Mouse (Mus musculus) forebrain, embryonic 16.5 days (tissue): ENCODE measurements around the gene Nrd1. TPM values are rescaled to one million over a fixed set of nuclear protein-coding genes. Genes with fewer than 3 reads are reported as not detected.

Source experiments
- ATAC-seq: fragments of 200-750 bp; cut with Nextera tagmentation; 2 replicates; pipeline ENCODE4 v1.8.0; 2017; ENCODE audit warnings: mild to moderate bottlenecking, moderate library complexity
- H3K27ac ChIP-seq: fragments of 300-500 bp; sonication (generic); 2 replicates; pipeline ENCODE4 v1.5.1; 2014; ENCODE audit warnings: low read length, control low read depth
- H3K27me3 ChIP-seq: fragments of 300-500 bp; sonication (generic); replicated peaks from 2 replicates; pipeline ENCODE4 v1.6.1; 2014; ENCODE audit warnings: low read length; ENCODE audit not compliant: control insufficient read depth, insufficient read depth
- H3K36me3 ChIP-seq: fragments of 300-500 bp; sonication (generic); 2 replicates; pipeline ENCODE4 v1.6.1; 2014; ENCODE audit not compliant: control insufficient read depth, insufficient read depth
- H3K4me1 ChIP-seq: fragments of 300-500 bp; sonication (generic); replicated peaks from 2 replicates; pipeline ENCODE4 v1.6.1; 2014; ENCODE audit warnings: low read length; ENCODE audit not compliant: control insufficient read depth, insufficient read depth
- H3K4me2 ChIP-seq: fragments of 300-500 bp; sonication (generic); 2 replicates; pipeline ENCODE4 v1.6.1; 2014; ENCODE audit warnings: mild to moderate bottlenecking, low read length, control low read depth
- H3K4me3 ChIP-seq: fragments of 300-500 bp; sonication (generic); replicated peaks from 2 replicates; pipeline ENCODE4 v1.5.1; 2014; ENCODE audit warnings: mild to moderate bottlenecking, low read length, control low read depth
- H3K9ac ChIP-seq: fragments of 300-500 bp; sonication (generic); replicated peaks from 2 replicates; pipeline ENCODE4 v1.6.1; 2014; ENCODE audit warnings: low read depth, low read length, control low read depth
- H3K9me3 ChIP-seq: fragments of 300-500 bp; sonication (generic); 2 replicates; pipeline ENCODE4 v1.6.1; 2016; ENCODE audit warnings: low read length; ENCODE audit not compliant: control insufficient read depth
- WGBS: fragments of 180-500 bp; shearing (Covaris S2); extraction: QIAGEN DNeasy Blood & Tissue Kit; methylation state at CpG from one replicate; pipeline ENCODE4 v1.1.7; 2014; 5-methylcytosine and 5-hydroxymethylcytosine counted together
- polyA plus RNA-seq: library from polyadenylated mRNA; unstranded; fragments of >200 nt; fragmentation: Nextera tagmentation; extraction: Ambion mirVana; gene quantifications from 2 replicates; pipeline ENCODE4 v1.2.1, GENCODE M21; 2015

The Nrd1 gene
- polyA plus RNA-seq, 1 experiment from 2014 or later = 88.8 TPM

DNA sequence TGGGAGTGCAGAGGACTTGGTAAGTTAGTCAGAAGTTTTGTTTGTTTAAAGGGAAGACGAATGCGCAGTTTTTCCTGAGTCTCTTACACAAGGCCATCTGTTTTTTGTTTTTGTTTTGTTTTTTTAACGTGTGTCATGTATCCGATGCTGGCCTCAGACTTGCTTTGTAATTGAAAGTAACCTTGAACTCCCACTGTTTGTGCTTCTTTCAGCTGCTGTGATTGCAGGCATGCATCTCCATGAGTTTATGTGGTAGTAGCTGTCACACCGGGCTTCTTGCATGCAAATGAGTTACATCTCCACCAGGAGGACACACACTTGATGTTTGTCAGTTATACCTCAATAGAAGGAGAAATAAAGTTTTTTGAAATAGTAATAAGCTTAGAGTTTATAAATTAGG, 43.3 kb downstream of the Nrd1 start:
- no peak overlapping the region for H3K4me3 ChIP-seq
- peaks cover 33% of the 10 kb centered on the region for H3K36me3 ChIP-seq
- no peaks in the 10 kb centered on the region for H3K9me3 ChIP-seq
- no peak overlapping the region for H3K27ac ChIP-seq
- H3K4me2 ChIP-seq = no peak overlapping the region
- no peaks in the 10 kb centered on the region for H3K4me1 ChIP-seq
- 81% methylated on average over 5 of the region's 5 CpGs for WGBS
- no peak for ATAC-seq
- H3K9ac ChIP-seq = no peak overlapping the region
- no peaks in the 10 kb centered on the region for H3K27me3 ChIP-seq

DNA sequence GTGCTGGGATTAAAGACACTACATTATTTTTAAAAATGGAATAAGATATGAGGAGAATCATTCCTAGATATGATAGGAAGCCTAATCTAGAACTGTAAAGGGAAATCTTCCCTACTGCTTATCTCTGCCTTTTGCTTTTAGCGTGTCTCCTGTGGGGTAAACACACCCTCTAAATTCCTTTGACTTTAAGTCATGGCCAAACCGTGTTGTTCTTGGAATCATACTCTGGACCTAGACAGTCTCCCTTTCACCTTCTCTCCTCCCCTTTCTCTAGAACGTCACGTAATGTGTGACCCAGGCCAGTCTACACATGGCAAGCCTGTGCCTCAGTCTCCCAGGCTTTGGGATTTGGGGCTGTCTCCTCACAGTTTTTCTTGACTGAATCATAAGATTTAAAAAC, 47.8 kb downstream of the Nrd1 start:
- WGBS = 83% methylated on average over 4 of the region's 4 CpGs
- Histone ChIP-seq H3K9ac (no peak overlapping the region), H3K4me2 (no peak overlapping the region), H3K27me3 (no peaks in the 10 kb centered on the region), H3K36me3 (peaks cover 22% of the 10 kb centered on the region), H3K4me1 (peaks cover 3% of the 10 kb centered on the region), H3K9me3 (no peaks in the 10 kb centered on the region), H3K4me3 (no peak overlapping the region), H3K27ac (no peak overlapping the region)
- ATAC-seq = no peak

DNA sequence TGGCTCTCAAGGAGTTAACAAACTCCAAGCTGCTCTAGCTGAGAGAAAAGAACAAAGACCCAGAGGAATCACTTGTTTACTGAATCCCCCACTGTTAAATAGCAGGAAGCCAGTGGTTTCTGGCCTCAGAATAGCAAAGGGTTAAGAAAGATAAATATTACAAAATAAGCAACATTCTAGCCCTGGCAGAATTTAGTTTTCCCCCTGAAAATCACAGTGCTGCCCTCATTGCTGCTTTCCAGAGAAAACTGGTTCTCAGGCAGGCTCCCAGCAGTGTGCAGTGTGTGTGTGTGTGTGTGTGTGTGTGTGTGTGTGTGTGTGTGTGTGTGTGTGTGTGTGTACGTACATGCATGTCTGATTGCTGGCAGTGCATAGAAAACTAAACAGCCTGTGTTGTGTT, 51.8 kb downstream of the Nrd1 start:
- Histone ChIP-seq H3K4me3 (no peak overlapping the region), H3K27ac (no peak overlapping the region), H3K9ac (no peak overlapping the region), H3K27me3 (no peaks in the 10 kb centered on the region), H3K36me3 (peaks cover 9% of the 10 kb centered on the region; the same call in 1 of the 2 replicates), H3K4me1 (peaks cover 3% of the 10 kb centered on the region), H3K4me2 (no peak overlapping the region), H3K9me3 (no peaks in the 10 kb centered on the region)
- WGBS = 31% methylated on average over 1 of the region's 1 CpGs
- peak; percentile 64 for ATAC-seq

DNA sequence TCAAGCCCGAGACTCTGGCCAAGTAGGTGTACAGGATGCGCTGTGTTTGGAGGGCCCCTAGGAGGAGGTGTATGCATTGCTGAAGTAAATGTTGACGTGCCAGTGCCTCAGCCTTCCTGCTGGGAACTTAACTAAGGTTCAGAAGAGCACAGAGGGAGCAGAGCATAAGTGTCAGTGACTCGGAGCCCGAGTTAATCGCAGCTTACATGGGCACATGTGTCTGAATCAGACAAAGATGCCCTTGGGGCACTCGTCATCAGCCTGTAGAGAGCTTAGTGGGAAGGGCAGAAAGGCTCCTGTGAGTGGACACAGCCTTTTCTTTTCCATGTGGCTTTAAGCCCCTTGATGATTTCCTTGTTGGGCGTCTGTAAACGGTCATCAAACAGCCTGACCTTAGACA, 53.5 kb downstream of the Nrd1 start:
- Histone ChIP-seq H3K4me2 (no peak overlapping the region), H3K9me3 (no peaks in the 10 kb centered on the region)

DNA sequence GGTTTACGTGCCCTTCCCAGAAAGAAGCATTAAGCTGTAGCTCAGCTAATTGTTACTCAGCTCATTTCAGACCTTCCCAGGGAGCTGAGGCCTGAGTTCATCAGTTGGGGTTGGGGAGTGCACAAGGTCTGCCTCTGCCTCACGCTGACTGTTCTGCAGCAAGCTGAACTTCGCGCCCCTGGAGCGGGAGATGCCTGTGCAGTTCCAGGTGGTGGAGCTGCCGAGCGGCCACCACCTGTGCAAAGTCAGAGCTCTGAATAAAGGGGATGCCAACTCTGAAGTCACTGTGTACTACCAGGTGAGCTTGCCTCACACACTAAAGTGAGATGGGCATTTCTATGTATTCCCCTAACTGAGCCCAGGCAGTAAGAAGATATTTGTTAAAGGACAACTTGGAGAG, 55.9 kb downstream of the Nrd1 start:
- Histone ChIP-seq H3K4me1 (peaks cover 3% of the 10 kb centered on the region), H3K36me3 (peaks cover 27% of the 10 kb centered on the region), H3K27me3 (no peaks in the 10 kb centered on the region), H3K4me3 (no peak overlapping the region), H3K4me2 (no peak overlapping the region), H3K9ac (no peak overlapping the region), H3K9me3 (no peaks in the 10 kb centered on the region), H3K27ac (no peak overlapping the region)
- 84% methylated on average over 7 of the region's 7 CpGs for WGBS
- ATAC-seq = no peak

More for the DNA sequence above, 53.5 kb downstream of the Nrd1 start:
- no peaks in the 10 kb centered on the region for H3K27me3 ChIP-seq
- 80% methylated on average over 9 of the region's 9 CpGs for WGBS
- no peak overlapping the region for H3K4me3 ChIP-seq
- no peak for ATAC-seq
- peaks cover 24% of the 10 kb centered on the region for H3K36me3 ChIP-seq
- no peak overlapping the region for H3K27ac ChIP-seq
- H3K9ac ChIP-seq = no peak overlapping the region
- peaks cover 3% of the 10 kb centered on the region for H3K4me1 ChIP-seq

DNA sequence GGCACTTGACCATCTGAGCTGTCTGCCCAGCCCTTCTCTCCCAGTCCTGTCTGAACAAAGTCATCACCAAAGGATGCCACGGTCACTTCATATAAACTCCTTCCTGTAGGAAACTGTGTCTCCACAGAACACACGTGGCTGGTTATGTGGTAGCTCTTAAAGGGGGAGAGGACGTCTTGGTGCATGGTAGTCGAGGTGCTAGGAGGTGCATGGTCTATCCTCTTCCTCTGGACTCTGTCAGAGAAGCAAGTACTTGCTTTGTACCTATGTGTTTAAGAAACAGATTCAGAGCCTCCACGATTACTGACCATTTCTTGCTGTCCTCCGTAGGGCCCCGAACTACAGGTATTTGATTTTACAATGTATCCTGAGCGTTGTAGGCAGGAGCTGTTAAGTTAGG, 57.2 kb downstream of the Nrd1 start:
- H3K36me3 ChIP-seq = peaks cover 35% of the 10 kb centered on the region
- 96% methylated on average over 8 of the region's 8 CpGs for WGBS
- no peaks in the 10 kb centered on the region; the same call in 1 of the 2 replicates for H3K4me1 ChIP-seq
- no peak overlapping the region for H3K4me2 ChIP-seq
- no peak overlapping the region for H3K27ac ChIP-seq
- H3K27me3 ChIP-seq = no peaks in the 10 kb centered on the region
- no peaks in the 10 kb centered on the region for H3K9me3 ChIP-seq
- no peak for ATAC-seq
- H3K4me3 ChIP-seq = no peak overlapping the region
- H3K9ac ChIP-seq = no peak overlapping the region

DNA sequence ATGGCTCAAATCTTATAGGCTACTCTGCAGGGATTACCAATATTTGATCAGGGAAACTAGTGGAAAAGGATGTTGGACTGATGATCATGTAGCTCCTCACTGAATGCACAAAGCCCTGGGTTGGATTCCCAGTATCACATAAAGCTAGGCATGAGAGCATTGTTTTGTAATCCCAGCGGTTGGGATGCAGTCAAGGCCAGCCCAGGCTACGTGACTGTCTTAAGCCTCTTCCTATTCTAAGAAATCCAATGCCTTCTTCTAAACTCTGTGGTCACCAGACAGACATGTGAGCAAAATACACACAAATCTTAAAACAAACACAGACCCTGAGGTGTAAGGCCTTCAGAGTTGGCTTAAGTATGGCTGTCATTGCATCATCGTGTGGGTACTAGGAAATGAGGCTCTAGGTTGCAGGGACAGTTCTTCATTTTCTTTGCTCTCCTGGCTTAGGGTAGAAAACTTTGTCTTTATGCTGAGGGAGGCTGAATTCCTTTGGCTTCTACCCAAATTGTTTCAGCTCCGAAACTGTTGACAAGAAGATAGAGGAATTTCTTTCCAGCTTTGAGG, 58.9 kb downstream of the Nrd1 start:
- Histone ChIP-seq H3K4me2 (no peak overlapping the region), H3K9ac (no peak overlapping the region), H3K9me3 (no peaks in the 10 kb centered on the region), H3K27ac (no peak overlapping the region), H3K4me3 (no peak overlapping the region), H3K36me3 (peaks cover 37% of the 10 kb centered on the region), H3K4me1 (no peaks in the 10 kb centered on the region), H3K27me3 (no peaks in the 10 kb centered on the region)
- WGBS = 92% methylated on average over 4 of the region's 4 CpGs
- ATAC-seq = no peak

DNA sequence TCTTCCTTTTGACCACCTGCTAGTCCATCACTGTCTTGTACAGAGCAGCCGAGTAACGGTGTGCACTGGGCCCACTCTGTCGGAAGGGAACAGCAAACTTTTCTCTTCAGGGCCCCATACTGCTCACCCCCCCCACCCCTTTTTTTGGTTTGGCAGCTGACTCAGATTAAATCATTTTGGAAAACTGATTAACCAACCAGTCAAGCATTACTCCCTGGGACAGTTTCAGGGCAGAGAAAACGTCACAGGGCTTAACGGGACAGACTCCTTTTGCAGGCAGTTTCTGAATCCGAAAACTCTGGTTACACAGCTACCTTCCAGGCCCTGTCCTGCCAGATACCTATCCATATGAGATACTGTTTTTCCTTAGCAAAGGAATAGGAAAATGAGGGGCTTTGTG, 64.5 kb downstream of the Nrd1 start:
- Histone ChIP-seq H3K36me3 (peaks cover 25% of the 10 kb centered on the region), H3K27me3 (no peaks in the 10 kb centered on the region), H3K4me1 (no peaks in the 10 kb centered on the region), H3K9me3 (no peaks in the 10 kb centered on the region), H3K27ac (no peak overlapping the region), H3K9ac (no peak overlapping the region), H3K4me2 (no peak overlapping the region), H3K4me3 (no peak overlapping the region)
- 88% methylated on average over 6 of the region's 6 CpGs for WGBS
- ATAC-seq = no peak

DNA sequence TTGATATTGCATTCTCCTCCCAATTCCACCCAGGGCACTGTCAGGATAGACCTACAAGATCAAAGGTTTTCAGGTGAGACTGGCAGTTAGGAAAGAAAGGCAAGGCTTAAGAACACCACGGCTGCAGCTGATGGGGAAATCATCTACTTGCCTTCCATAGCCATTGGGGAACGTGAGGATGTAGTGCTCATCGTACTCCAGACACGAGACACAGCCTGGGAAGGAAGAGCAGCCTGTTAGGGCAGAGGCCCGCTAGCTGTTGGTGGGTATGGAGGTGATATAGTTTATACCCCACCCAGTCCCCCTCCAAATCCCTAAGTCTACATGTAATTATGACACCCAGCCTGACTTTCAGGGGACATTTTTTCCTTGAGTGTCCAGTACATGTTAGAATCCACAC, 65.3 kb downstream of the Nrd1 start:
- Histone ChIP-seq H3K4me3 (no peak overlapping the region), H3K9me3 (no peaks in the 10 kb centered on the region), H3K9ac (no peak overlapping the region), H3K36me3 (peaks cover 20% of the 10 kb centered on the region), H3K27ac (no peak overlapping the region), H3K4me2 (no peak overlapping the region), H3K27me3 (no peaks in the 10 kb centered on the region), H3K4me1 (no peaks in the 10 kb centered on the region)
- whole genome bisulfite sequencing = 95% methylated on average over 5 of the region's 5 CpGs
- no peak for ATAC-seq

DNA sequence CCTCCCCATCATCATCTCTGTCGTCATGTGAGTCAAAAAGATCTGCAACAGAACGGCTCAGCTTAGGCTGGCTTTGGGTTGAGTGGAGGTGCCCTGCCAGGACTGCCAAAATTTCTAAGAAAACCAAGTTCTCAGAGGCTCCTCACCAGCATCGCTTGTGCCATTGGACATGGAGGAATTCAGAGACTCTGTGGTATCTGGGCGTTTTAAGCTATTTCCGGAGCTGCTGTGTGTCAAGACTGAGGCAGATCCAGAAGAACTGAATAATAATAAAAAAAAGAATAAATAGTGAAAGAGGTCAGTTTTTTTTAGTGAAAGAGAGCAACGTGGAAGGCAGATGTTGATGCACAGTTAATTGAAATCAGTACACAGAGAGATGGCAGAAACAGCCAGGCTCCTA, 72.4 kb downstream of the Nrd1 start:
- no peak for ATAC-seq
- H3K4me2 ChIP-seq = no peak overlapping the region
- WGBS = 88% methylated on average over 6 of the region's 6 CpGs
- H3K27ac ChIP-seq = no peak overlapping the region
- no peaks in the 10 kb centered on the region for H3K9me3 ChIP-seq
- no peak overlapping the region for H3K4me3 ChIP-seq
- H3K4me1 ChIP-seq = no peaks in the 10 kb centered on the region
- no peak overlapping the region for H3K9ac ChIP-seq
- H3K27me3 ChIP-seq = no peaks in the 10 kb centered on the region
- H3K36me3 ChIP-seq = no peaks in the 10 kb centered on the region; the same call in 1 of the 2 replicates
